Comparison of ENCODE assay signal across 21 mouse cellular contexts in genomic region chr5:103977907-103978570, GRCm38 (mm10). TPM values are rescaled to one million over a fixed set of nuclear protein-coding genes. Genes with fewer than 3 reads are reported as not detected.
A peak's percentile ranks its signal among the peaks of the same experiment; 100 is the strongest.
DNase-seq lines count a peak whose midpoint lies in the region; ATAC-seq and TF ChIP-seq lines count a peak whose summit lies in the region.
"Had no signal": no experiment of that assay in that cellular context is flagged by ENCODE, and none has a peak within 500 bp of the region (broad histone marks: within the 10 kb centered on the region; RNA-seq: fewer than 3 reads in every experiment).

No protein-coding gene starts in this region.

- intact Hi-C loops in left cerebral cortex, postnatal 25 days (cut with DNase I): no loop called here
- intact Hi-C loops in left cerebral cortex, postnatal 4 days (cut with DNase I): no loop called here

- no peaks in the 10 kb centered on the region for H3K27me3 ChIP-seq in liver, adult 2 months (ENCODE audit: control insufficient read depth, insufficient read depth, low read length)
- H3K27me3 ChIP-seq in liver, embryonic 12.5 days (replicated peaks): peaks cover 14% of the 10 kb centered on the region; the same call in 1 of the 2 replicates
- H3K27me3 ChIP-seq: embryonic facial prominence, embryonic 13.5 days; forebrain, embryonic 13.5 days; heart, embryonic 13.5 days; hindbrain, embryonic 13.5 days had no signal

- no peak for TF ChIP-seq CTCF in liver, adult 2 months (IDR thresholded peaks at IDR 0.05; ENCODE audit: low read depth, low read length)
- no peak for TF ChIP-seq CTCF in bone marrow, adult 2 months (IDR thresholded peaks at IDR 0.05; ENCODE audit: control insufficient read depth, insufficient read depth, low read length)

- H3K9ac ChIP-seq in liver, adult 2 months (ENCODE audit: low read depth, low read length): no peak overlapping the region
- no peak overlapping the region for H3K9ac ChIP-seq in liver, embryonic 12.5 days
- H3K9ac ChIP-seq: embryonic facial prominence, embryonic 13.5 days; forebrain, embryonic 13.5 days; forebrain, postnatal 0 days; heart, embryonic 13.5 days; hindbrain, embryonic 13.5 days had no signal

- no peak overlapping the region for H3K4me2 ChIP-seq in liver, embryonic 12.5 days
- H3K4me2 ChIP-seq: embryonic facial prominence, embryonic 13.5 days; forebrain, embryonic 13.5 days; heart, embryonic 13.5 days; hindbrain, embryonic 13.5 days had no signal

- no peaks in the 10 kb centered on the region for H3K9me3 ChIP-seq in liver, embryonic 12.5 days (replicated peaks)
- H3K9me3 ChIP-seq: embryonic facial prominence, embryonic 13.5 days; forebrain, embryonic 13.5 days; heart, embryonic 13.5 days; hindbrain, embryonic 13.5 days had no signal

- H3K36me3 ChIP-seq in liver, adult 2 months (ENCODE audit: control insufficient read depth, insufficient read depth, low read length): no peaks in the 10 kb centered on the region
- H3K36me3 ChIP-seq in liver, embryonic 12.5 days: no peaks in the 10 kb centered on the region
- H3K36me3 ChIP-seq: embryonic facial prominence, embryonic 13.5 days; heart, embryonic 13.5 days; hindbrain, embryonic 13.5 days had no signal

- WGBS in liver, adult 2 months: 93% methylated on average over 7 of the region's 7 CpGs
- 72% methylated on average over 7 of the region's 7 CpGs for WGBS in liver, embryonic 12.5 days (ENCODE audit: insufficient replicate concordance)
- 30% methylated on average over 7 of the region's 7 CpGs for WGBS in bone marrow, adult 2 months

- H3K4me3 ChIP-seq in liver, adult 2 months (ENCODE audit: insufficient read depth, low read depth, low read length): no peak overlapping the region
- H3K4me3 ChIP-seq in liver, embryonic 12.5 days: no peak overlapping the region
- H3K4me3 ChIP-seq in bone marrow, adult 2 months (replicated peaks; ENCODE audit: control insufficient read depth, low read depth, low read length): no peak overlapping the region
- H3K4me3 ChIP-seq: embryonic facial prominence, embryonic 13.5 days; forebrain, embryonic 13.5 days; heart, embryonic 13.5 days; hindbrain, embryonic 13.5 days had no signal

- TF ChIP-seq POLR2A in liver, adult 2 months (IDR thresholded peaks at IDR 0.05; ENCODE audit: extremely low read depth, insufficient read depth, low read length): no peak
- no peak for TF ChIP-seq POLR2A in bone marrow, adult 2 months (IDR thresholded peaks at IDR 0.05; ENCODE audit: borderline replicate concordance, control insufficient read depth, low read depth, low read length)

- H3K27ac ChIP-seq in liver, adult 2 months (replicated peaks; ENCODE audit: insufficient read depth, low read depth, low read length): 0 out of 2 replicates have a peak overlapping the region, but pooled peaks have one; percentile 14
- no peak overlapping the region for H3K27ac ChIP-seq in liver, embryonic 12.5 days
- H3K27ac ChIP-seq in bone marrow, adult 2 months (ENCODE audit: control insufficient read depth, insufficient read depth, low read depth, low read length, poor library complexity): peak overlapping the region; percentile 79; the same call in 1 of the 2 replicates
- H3K27ac ChIP-seq: embryonic facial prominence, embryonic 13.5 days; forebrain, embryonic 13.5 days; heart, embryonic 13.5 days; hindbrain, embryonic 13.5 days; hindbrain, postnatal 0 days had no signal

- no peak for DNase-seq in liver, adult 2 months (ENCODE audit: extremely low read depth, low read depth, low spot score)
- no peak for DNase-seq in left cerebral cortex, postnatal 25 days (ENCODE audit: low spot score in 2 of 2)
- DNase-seq in left cerebral cortex, postnatal 4 days: no peak
- DNase-seq: adrenal gland, adult 2 months; adrenal gland, postnatal 25 days; cerebellum, adult 2 months; cerebellum, postnatal 14 days; forebrain, postnatal 0 days; gastrocnemius, postnatal 14 days; heart, postnatal 4 days had no signal

- ATAC-seq in liver, embryonic 12.5 days: no peak
- peak; percentile 9 to 43; a peak in 1 of 4 replicates for ATAC-seq in hematopoietic stem cell, adult 5-6 weeks (replicated peaks in 1 of 2; ENCODE audit: insufficient read depth in 1 of 2, low FRiP score in 2 of 2, low TSS enrichment in 1 of 2, low read depth in 1 of 2, poor library complexity in 2 of 2, severe bottlenecking in 2 of 2)
- ATAC-seq in neutrophil, adult 5-6 weeks (ENCODE audit: extremely low read depth, insufficient number of reproducible peaks, low FRiP score, poor library complexity, severe bottlenecking): 0 out of 2 replicates have a peak, but pooled peaks have one; percentile 3
- ATAC-seq: forebrain, embryonic 13.5 days; forebrain, postnatal 0 days; hindbrain, postnatal 0 days had no signal

- H3K4me1 ChIP-seq in liver, adult 2 months (ENCODE audit: control insufficient read depth, insufficient read depth, low read length): peaks cover 18% of the 10 kb centered on the region
- no peaks in the 10 kb centered on the region for H3K4me1 ChIP-seq in liver, embryonic 12.5 days
- H3K4me1 ChIP-seq in bone marrow, adult 2 months (ENCODE audit: control insufficient read depth, insufficient read depth, low read length): peaks cover 5% of the 10 kb centered on the region; the same call in 1 of the 2 replicates
- H3K4me1 ChIP-seq: embryonic facial prominence, embryonic 13.5 days; forebrain, embryonic 13.5 days; heart, embryonic 13.5 days; hindbrain, embryonic 13.5 days had no signal

- no peaks in the 10 kb centered on the region for H3K79me2 ChIP-seq in liver, adult 2 months (ENCODE audit: control insufficient read depth, insufficient read depth, low read length)

RNA-seq across cellular contexts. Expression of gene Hsd17b13, which starts 0.8 kb away (rescaled TPM):
- 252 and 339 TPM in 2 replicates for total RNA-seq in liver, adult 2 months (2014; rRNA removed)
- 179 and 226 TPM in 2 replicates for polyA plus RNA-seq in liver, adult 2 months (2012; rRNA removed)
- 0.17 and 0.21 TPM in 2 replicates for polyA plus RNA-seq in liver, embryonic 12.5 days (2016; fragmentation: Nextera tagmentation; extraction: Ambion mirVana)
- polyA plus RNA-seq in bone marrow, adult 2 months (2011; ENCODE audit: insufficient read depth, insufficient read length, low replicate concordance, missing spikeins): not detected in 2 replicates
- total RNA-seq in hematopoietic stem cell, adult 5-6 weeks (2017): not detected in 2 replicates
- 0.35 and 0.74 TPM in 2 replicates for total RNA-seq in neutrophil, adult 5-6 weeks (2017)
- total RNA-seq in left cerebral cortex, postnatal 25 days (2021): under 1 TPM; 0.37 to 0.50 TPM
- not detected for total RNA-seq in left cerebral cortex, postnatal 4 days (2021)
- total RNA-seq: adrenal gland, postnatal 25 days; ES-E14; forebrain, postnatal 0 days; gastrocnemius, postnatal 14 days; heart, adult 8-10 months; hindbrain, postnatal 0 days had no signal
- polyA plus RNA-seq: adrenal gland, adult 2 months; cerebellum, adult 2 months; embryonic facial prominence, embryonic 13.5 days; forebrain, embryonic 13.5 days; hindbrain, embryonic 13.5 days; hindbrain, postnatal 0 days had no signal

RNA-seq across cellular contexts. Expression of gene Hsd17b11, which starts 43.7 kb away (rescaled TPM):
- 119 and 154 TPM in 2 replicates for total RNA-seq in liver, adult 2 months (2014; rRNA removed)
- 72.7 and 78.8 TPM in 2 replicates for polyA plus RNA-seq in liver, adult 2 months (2012; rRNA removed)
- polyA plus RNA-seq in liver, embryonic 12.5 days (2016; fragmentation: Nextera tagmentation; extraction: Ambion mirVana): 1.5 and 1.7 TPM in 2 replicates
- 13.6 and 36.5 TPM in 2 replicates for polyA plus RNA-seq in bone marrow, adult 2 months (2011; ENCODE audit: insufficient read depth, insufficient read length, low replicate concordance, missing spikeins)
- 56.7 and 66.1 TPM in 2 replicates for total RNA-seq in hematopoietic stem cell, adult 5-6 weeks (2017)
- total RNA-seq in neutrophil, adult 5-6 weeks (2017): 90.4 and 105 TPM in 2 replicates
- 10 to 100 TPM; 38.2 to 39.8 TPM for total RNA-seq in left cerebral cortex, postnatal 25 days (2021)
- 10 to 100 TPM; 20.2 to 22.6 TPM for total RNA-seq in left cerebral cortex, postnatal 4 days (2021)

Comparison
In these comparisons a context has a peak if more than half of its experiments do, and no peak if none do; other contexts are left out.
1. RNA of gene Hsd17b13, which starts 0.8 kb away (total RNA-seq): 252 to 339 TPM in liver, adult 2 months; 0.37 to 0.50 TPM in left cerebral cortex, postnatal 25 days, 0.35 to 0.74 TPM in neutrophil, adult 5-6 weeks, not detected in left cerebral cortex, postnatal 4 days and not detected in hematopoietic stem cell, adult 5-6 weeks; every median in the first group is over 100 times any median in the second.